In the genomic region with DNA sequence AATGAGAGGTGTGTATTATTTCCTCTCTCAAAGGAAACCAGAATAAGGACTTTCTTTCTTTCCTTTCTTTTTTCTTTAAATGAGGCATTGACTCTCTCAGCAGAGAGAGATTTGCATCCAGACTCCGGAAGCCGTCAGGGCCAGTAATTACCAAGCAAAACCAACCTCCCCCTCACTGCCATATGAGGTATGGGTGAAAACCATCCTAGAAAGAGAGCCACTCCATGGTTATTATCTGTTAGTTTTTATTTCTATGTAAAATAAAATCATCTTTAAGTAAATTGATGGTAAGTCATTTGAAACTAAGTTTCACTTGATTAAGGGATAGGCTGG, we compare ENCODE assay signal across 15 mouse cellular contexts.
"Had no signal": no experiment of that assay in that cellular context is flagged by ENCODE, and none has a peak within 500 bp of the region (broad histone marks: within the 10 kb centered on the region; RNA-seq: fewer than 3 reads in every experiment).

No protein-coding gene starts in this region.

- H3K4me3 ChIP-seq: limb, embryonic 12.5 days; limb, embryonic 15.5 days; liver, embryonic 13.5 days; midbrain, embryonic 10.5 days; midbrain, embryonic 13.5 days; myocyte; neural tube, embryonic 13.5 days had no signal

- H3K36me3 ChIP-seq: limb, embryonic 12.5 days; limb, embryonic 15.5 days; midbrain, embryonic 10.5 days; midbrain, embryonic 13.5 days; neural tube, embryonic 13.5 days had no signal

- ATAC-seq: midbrain, embryonic 13.5 days; midbrain, embryonic 16.5 days had no signal

- H3K9me3 ChIP-seq: limb, embryonic 12.5 days; limb, embryonic 15.5 days; liver, embryonic 13.5 days; midbrain, embryonic 10.5 days; midbrain, embryonic 13.5 days; neural tube, embryonic 13.5 days had no signal

- DNase-seq: kidney, adult 9 months; kidney, postnatal 14 days; kidney, postnatal 4 days; left cerebral cortex, postnatal 4 days; liver, embryonic 13.5 days; lung, adult 2 months; lung, postnatal 14 days; lung, postnatal 4 days had no signal

- H3K27me3 ChIP-seq: liver, embryonic 13.5 days; midbrain, embryonic 13.5 days had no signal

- H3K9ac ChIP-seq: limb, embryonic 12.5 days; limb, embryonic 15.5 days; liver, embryonic 13.5 days; midbrain, embryonic 13.5 days; neural tube, embryonic 13.5 days had no signal

- H3K27ac ChIP-seq: limb, embryonic 12.5 days; limb, embryonic 15.5 days; midbrain, embryonic 10.5 days; midbrain, embryonic 13.5 days; neural tube, embryonic 13.5 days had no signal

- H3K4me1 ChIP-seq: midbrain, embryonic 13.5 days; neural tube, embryonic 13.5 days had no signal

- H3K4me2 ChIP-seq: limb, embryonic 12.5 days; limb, embryonic 15.5 days; liver, embryonic 13.5 days; midbrain, embryonic 13.5 days; neural tube, embryonic 13.5 days had no signal
